Mouse (Mus musculus): Measurements from ENCODE around the gene Disp3.

- TF ChIP-seq POLR2A (IDR thresholded peaks at IDR 0.05; ENCODE audit: extremely low read depth, insufficient read depth, low read length), result no peak
- no peak for TF ChIP-seq CTCF (IDR thresholded peaks at IDR 0.05; ENCODE audit: low read depth, low read length)
Observed at GRCm38 (mm10) chr4:148198721-148199120, 89.0 kb downstream of the Disp3 start.
